In genomic region chr9:68585751-68586150, GRCm38 (mm10) we compare ENCODE assay signal across 32 mouse cellular contexts.
DNase-seq lines count a peak whose midpoint lies in the region; ATAC-seq and TF ChIP-seq lines count a peak whose summit lies in the region.
"Had no signal": no experiment of that assay in that cellular context is flagged by ENCODE, and none has a peak within 500 bp of the region (broad histone marks: within the 10 kb centered on the region; RNA-seq: fewer than 3 reads in every experiment).

No protein-coding gene starts in this region.

- no peak overlapping the region for H3K4me2 ChIP-seq in intestine, embryonic 14.5 days (ENCODE audit: low read length)
- no peak overlapping the region for H3K4me2 ChIP-seq in intestine, postnatal 0 days (replicated peaks; ENCODE audit: low read depth)
- no peak overlapping the region for H3K4me2 ChIP-seq in lung, postnatal 0 days (replicated peaks; ENCODE audit: low read depth, low read length)
- H3K4me2 ChIP-seq in intestine, embryonic 15.5 days (replicated peaks), result no peak overlapping the region
- H3K4me2 ChIP-seq: heart, embryonic 12.5 days; hindbrain, embryonic 13.5 days; liver, embryonic 12.5 days; midbrain, embryonic 12.5 days; neural tube, embryonic 12.5 days had no signal

- H3K27ac ChIP-seq in intestine, embryonic 14.5 days (ENCODE audit: low read depth), result peak overlapping the region; percentile 64
- H3K27ac ChIP-seq in intestine, postnatal 0 days (ENCODE audit: low read depth, low read length), result no peak overlapping the region
- no peak overlapping the region for H3K27ac ChIP-seq in lung, postnatal 0 days (ENCODE audit: low read length)
- peak overlapping the region; percentile 51; the same call in 1 of the 2 replicates for H3K27ac ChIP-seq in intestine, embryonic 15.5 days
- H3K27ac ChIP-seq: hindbrain, embryonic 13.5 days; liver, embryonic 12.5 days; midbrain, embryonic 12.5 days; neural tube, embryonic 12.5 days had no signal

- 12% methylated on average over 1 of the region's 1 CpGs for WGBS in intestine, embryonic 14.5 days
- 49% methylated on average over 1 of the region's 1 CpGs for WGBS in intestine, postnatal 0 days
- WGBS in lung, postnatal 0 days, result 37% methylated on average over 1 of the region's 1 CpGs
- WGBS in intestine, embryonic 15.5 days, result 26% methylated on average over 1 of the region's 1 CpGs

- no peak overlapping the region for H3K4me3 ChIP-seq in intestine, embryonic 14.5 days (ENCODE audit: low read depth, low read length)
- H3K4me3 ChIP-seq in intestine, postnatal 0 days (ENCODE audit: low read depth, low read length), result no peak overlapping the region
- no peak overlapping the region for H3K4me3 ChIP-seq in lung, postnatal 0 days (ENCODE audit: low read depth, low read length)
- no peak overlapping the region for H3K4me3 ChIP-seq in intestine, embryonic 15.5 days (replicated peaks)
- H3K4me3 ChIP-seq: heart, embryonic 12.5 days; hindbrain, embryonic 13.5 days; liver, embryonic 12.5 days; megakaryocyte, embryonic 14.5 days; midbrain, embryonic 12.5 days; myocyte; neural tube, embryonic 12.5 days had no signal

- H3K9ac ChIP-seq in intestine, embryonic 14.5 days (ENCODE audit: low read length), result no peak overlapping the region
- H3K9ac ChIP-seq in intestine, postnatal 0 days (ENCODE audit: low read depth, low read length), result no peak overlapping the region
- H3K9ac ChIP-seq in lung, postnatal 0 days (replicated peaks; ENCODE audit: low read depth), result no peak overlapping the region
- H3K9ac ChIP-seq in intestine, embryonic 15.5 days, result no peak overlapping the region
- H3K9ac ChIP-seq: heart, embryonic 12.5 days; hindbrain, embryonic 13.5 days; liver, embryonic 12.5 days; midbrain, embryonic 12.5 days; neural tube, embryonic 12.5 days had no signal

- TF ChIP-seq EP300 in lung, postnatal 0 days (IDR thresholded peaks at IDR 0.05), result no peak

- H3K36me3 ChIP-seq in intestine, embryonic 14.5 days (ENCODE audit: control insufficient read depth, insufficient read depth, low read length), result no peaks in the 10 kb centered on the region
- no peaks in the 10 kb centered on the region for H3K36me3 ChIP-seq in intestine, postnatal 0 days (ENCODE audit: control insufficient read depth, insufficient read depth)
- H3K36me3 ChIP-seq in lung, postnatal 0 days (ENCODE audit: insufficient read depth, low read length), result no peaks in the 10 kb centered on the region
- no peaks in the 10 kb centered on the region for H3K36me3 ChIP-seq in intestine, embryonic 15.5 days
- H3K36me3 ChIP-seq: heart, embryonic 12.5 days; hindbrain, embryonic 13.5 days; liver, embryonic 12.5 days; midbrain, embryonic 12.5 days; neural tube, embryonic 12.5 days had no signal

- H3K4me1 ChIP-seq in intestine, embryonic 14.5 days (replicated peaks; ENCODE audit: control insufficient read depth, insufficient read depth, low read length), result peaks cover 13% of the 10 kb centered on the region
- H3K4me1 ChIP-seq in intestine, postnatal 0 days (replicated peaks; ENCODE audit: control insufficient read depth, insufficient read depth, low read length), result no peaks in the 10 kb centered on the region
- peaks cover 8% of the 10 kb centered on the region; the same call in 1 of the 2 replicates for H3K4me1 ChIP-seq in lung, postnatal 0 days (ENCODE audit: insufficient read depth, low read depth, low read length)
- peaks cover 5% of the 10 kb centered on the region; the same call in 1 of the 2 replicates for H3K4me1 ChIP-seq in intestine, embryonic 15.5 days (replicated peaks)
- H3K4me1 ChIP-seq: heart, embryonic 12.5 days; liver, embryonic 12.5 days; megakaryocyte, embryonic 14.5 days; midbrain, embryonic 12.5 days; neural tube, embryonic 12.5 days had no signal

- no peak for ATAC-seq in intestine, embryonic 14.5 days (replicated peaks; ENCODE audit: low FRiP score, low TSS enrichment, low read depth)
- ATAC-seq in intestine, postnatal 0 days, result no peak
- ATAC-seq in lung, postnatal 0 days, result no peak
- no peak for ATAC-seq in intestine, embryonic 15.5 days
- ATAC-seq: forebrain, embryonic 14.5 days; liver, embryonic 12.5 days; Patski had no signal

- no peaks in the 10 kb centered on the region for H3K9me3 ChIP-seq in intestine, embryonic 14.5 days (ENCODE audit: control insufficient read depth, low read length)
- H3K9me3 ChIP-seq in intestine, postnatal 0 days (ENCODE audit: control insufficient read depth), result no peaks in the 10 kb centered on the region
- H3K9me3 ChIP-seq in lung, postnatal 0 days (ENCODE audit: low read length), result no peaks in the 10 kb centered on the region
- H3K9me3 ChIP-seq in intestine, embryonic 15.5 days, result no peaks in the 10 kb centered on the region
- H3K9me3 ChIP-seq: heart, embryonic 12.5 days; hindbrain, embryonic 13.5 days; liver, embryonic 12.5 days; megakaryocyte, embryonic 14.5 days; midbrain, embryonic 12.5 days; neural tube, embryonic 12.5 days had no signal

- TF ChIP-seq CTCF in intestine, postnatal 0 days (IDR thresholded peaks at IDR 0.05; ENCODE audit: low read depth), result no peak
- no peak for TF ChIP-seq CTCF in lung, postnatal 0 days (IDR thresholded peaks at IDR 0.05)

- peak; percentile 62 for DNase-seq in intestine, embryonic 14.5 days (ENCODE audit: low spot score)
- peak; percentile 23 for DNase-seq in lung, postnatal 0 days (ENCODE audit: low spot score)
- DNase-seq in lung, postnatal 25 days (ENCODE audit: low spot score), result no peak
- no peak for DNase-seq in cerebellum, postnatal 4 days (ENCODE audit: low spot score in 2 of 2)
- no peak for DNase-seq in gastrocnemius, adult 8-10 months (ENCODE audit: low spot score in 2 of 2)
- DNase-seq: adrenal gland, postnatal 14 days; cerebellum, adult 11 months; cerebellum, adult 9-10 months; cerebellum, postnatal 36 days; gastrocnemius, postnatal 36 days; heart, adult 18-20 months; heart, postnatal 4 days; kidney, adult 8-10 months; kidney, postnatal 10 days; layer of hippocampus, postnatal 36 days; left cerebral cortex, postnatal 4 days; lung, postnatal 4 days; right cerebral cortex, adult 18-20 months; right cerebral cortex, postnatal 4 days; thymus, adult 18-20 months; thymus, postnatal 25 days had no signal

- no peaks in the 10 kb centered on the region for H3K27me3 ChIP-seq in intestine, embryonic 14.5 days (replicated peaks; ENCODE audit: control insufficient read depth, insufficient read depth, low read length)
- no peaks in the 10 kb centered on the region for H3K27me3 ChIP-seq in intestine, postnatal 0 days (replicated peaks; ENCODE audit: control insufficient read depth, insufficient read depth, low read length)
- H3K27me3 ChIP-seq in lung, postnatal 0 days (replicated peaks; ENCODE audit: insufficient read depth, low read length), result no peaks in the 10 kb centered on the region
- H3K27me3 ChIP-seq in intestine, embryonic 15.5 days (replicated peaks), result no peaks in the 10 kb centered on the region
- H3K27me3 ChIP-seq: heart, embryonic 12.5 days; hindbrain, embryonic 13.5 days; liver, embryonic 12.5 days; megakaryocyte, embryonic 14.5 days; midbrain, embryonic 12.5 days; neural tube, embryonic 12.5 days had no signal

Comparison
In these comparisons a context has a peak if more than half of its experiments do, and no peak if none do; other contexts are left out.
1. DNase-seq: peak in intestine, embryonic 14.5 days (single experiment) and lung, postnatal 0 days (single experiment); none in lung, postnatal 25 days (single experiment), cerebellum, postnatal 4 days (0 of 2) and gastrocnemius, adult 8-10 months (0 of 2).
2. H3K27ac ChIP-seq: peak in intestine, embryonic 14.5 days (single experiment) and intestine, embryonic 15.5 days (single experiment); none in intestine, postnatal 0 days (single experiment) and lung, postnatal 0 days (single experiment).